Mouse (Mus musculus) liver, embryonic 11.5 days (tissue): ENCODE measurements around the gene Gm17304. TPM values are rescaled to one million over a fixed set of nuclear protein-coding genes. Genes with fewer than 3 reads are reported as not detected.

Source experiments
- ATAC-seq: fragments of 200-750 bp; cut with Nextera tagmentation; replicated peaks from 2 replicates; pipeline ENCODE4 v1.8.0; 2017; ENCODE audit warnings: moderate number of reproducible peaks, mild to moderate bottlenecking, moderate TSS enrichment, moderate library complexity; ENCODE audit not compliant: low FRiP score
- DNase-seq: peaks from one replicate; pipeline ENCODE4 v3.0.0-alpha.2; 2017; ENCODE audit warnings: low spot score
- H3K27ac ChIP-seq: fragments of 300-500 bp; sonication (generic); 2 replicates; pipeline ENCODE4 v1.5.1; 2014; ENCODE audit warnings: mild to moderate bottlenecking, low read depth, low read length, control low read depth
- H3K27me3 ChIP-seq: fragments of 300-500 bp; sonication (generic); replicated peaks from 2 replicates; pipeline ENCODE4 v1.6.1; 2014; ENCODE audit warnings: low read length, mixed read lengths; ENCODE audit not compliant: control insufficient read depth, insufficient read depth
- H3K36me3 ChIP-seq: fragments of 300-500 bp; sonication (generic); 2 replicates; pipeline ENCODE4 v1.6.1; 2014; ENCODE audit warnings: mild to moderate bottlenecking, low read length, moderate library complexity, mixed read lengths; ENCODE audit not compliant: control insufficient read depth, insufficient read depth
- H3K4me1 ChIP-seq: fragments of 300-500 bp; sonication (generic); replicated peaks from 2 replicates; pipeline ENCODE4 v1.6.1; 2014; ENCODE audit warnings: low read length, mixed read lengths; ENCODE audit not compliant: control insufficient read depth, insufficient read depth
- H3K4me2 ChIP-seq: fragments of 300-500 bp; sonication (generic); 2 replicates; pipeline ENCODE4 v1.6.1; 2014; ENCODE audit warnings: mild to moderate bottlenecking, control low read depth, moderate library complexity
- H3K4me3 ChIP-seq: fragments of 300-500 bp; sonication (generic); 2 replicates; pipeline ENCODE4 v1.5.1; 2014; ENCODE audit warnings: low read depth, low read length, control low read depth
- H3K9ac ChIP-seq: fragments of 300-500 bp; sonication (generic); 2 replicates; pipeline ENCODE4 v1.6.1; 2014; ENCODE audit warnings: low read depth, low read length, control low read depth
- H3K9me3 ChIP-seq: fragments of 300-500 bp; sonication (generic); 2 replicates; pipeline ENCODE4 v1.6.1; 2016; ENCODE audit warnings: low read length, inconsistent platforms, mixed read lengths; ENCODE audit not compliant: control insufficient read depth
- WGBS: fragments of 180-500 bp; shearing (Covaris S2); extraction: QIAGEN DNeasy Blood & Tissue Kit; methylation state at CpG from one replicate; pipeline ENCODE4 v1.1.7; 2014; 5-methylcytosine and 5-hydroxymethylcytosine counted together
- polyA plus RNA-seq: library from polyadenylated mRNA; unstranded; fragments of >200 nt; fragmentation: Nextera tagmentation; extraction: Ambion mirVana; gene quantifications from 2 replicates; pipeline ENCODE4 v1.2.1, GENCODE M21; 2014

Gm17304 gene
- polyA plus RNA-seq, 1 experiment from 2014 or later: not detected

DNA sequence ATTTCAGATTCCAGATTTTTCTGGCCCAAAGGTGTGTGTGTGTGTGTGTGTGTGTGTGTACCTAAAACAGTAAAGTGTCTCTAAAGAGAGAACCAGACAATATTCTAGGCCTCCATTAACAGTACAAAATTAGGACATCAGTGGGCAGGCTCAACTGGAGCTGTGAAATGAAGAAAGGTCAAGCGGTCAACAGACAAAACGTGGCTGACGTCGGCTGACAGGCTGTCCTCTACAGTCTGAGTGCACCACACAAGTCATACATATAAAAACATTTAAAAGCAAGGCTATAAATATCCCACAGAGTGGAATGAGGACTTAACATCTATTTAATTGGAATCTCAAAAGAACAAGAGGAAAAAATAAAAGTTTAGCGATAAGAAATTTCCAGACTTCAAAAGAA, 1.8 kb upstream of the Gm17304 start:
- 88% methylated on average over 5 of the region's 5 CpGs for WGBS
- H3K4me1 ChIP-seq: no peaks in the 10 kb centered on the region
- no peak overlapping the region for H3K9ac ChIP-seq
- no peaks in the 10 kb centered on the region for H3K9me3 ChIP-seq
- no peaks in the 10 kb centered on the region for H3K27me3 ChIP-seq
- no peak overlapping the region for H3K27ac ChIP-seq
- DNase-seq: no peak
- H3K4me3 ChIP-seq: no peak overlapping the region
- ATAC-seq: no peak
- peaks cover 2% of the 10 kb centered on the region; the same call in 1 of the 2 replicates for H3K36me3 ChIP-seq
- no peak overlapping the region for H3K4me2 ChIP-seq

DNA sequence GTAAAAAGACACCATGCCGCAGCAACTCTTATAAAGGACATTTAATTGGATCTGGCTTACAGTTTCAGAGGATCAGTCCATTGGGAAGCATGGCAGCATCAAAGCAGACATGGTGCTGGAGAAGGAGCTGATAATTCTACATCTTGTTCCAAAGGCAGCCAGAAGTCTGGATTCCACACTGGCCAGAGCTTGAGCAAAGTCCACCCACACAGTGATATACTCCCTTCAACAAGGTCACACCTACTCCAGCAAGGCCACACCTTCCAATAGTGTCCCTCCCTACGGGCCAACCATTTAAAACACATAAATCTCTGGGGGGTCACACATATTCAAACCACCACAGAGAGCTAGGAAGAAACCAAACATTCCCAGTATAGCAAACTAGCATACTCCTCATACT, 3.3 kb downstream of the Gm17304 start:
- Histone ChIP-seq H3K4me2 (no peak overlapping the region), H3K27ac (no peak overlapping the region), H3K27me3 (no peaks in the 10 kb centered on the region), H3K4me1 (no peaks in the 10 kb centered on the region), H3K36me3 (peaks cover 2% of the 10 kb centered on the region; the same call in 1 of the 2 replicates), H3K4me3 (no peak overlapping the region), H3K9ac (no peak overlapping the region), H3K9me3 (no peaks in the 10 kb centered on the region)
- DNase-seq (no peak), ATAC-seq (no peak)
- 83% methylated on average over 2 of the region's 2 CpGs for WGBS

DNA sequence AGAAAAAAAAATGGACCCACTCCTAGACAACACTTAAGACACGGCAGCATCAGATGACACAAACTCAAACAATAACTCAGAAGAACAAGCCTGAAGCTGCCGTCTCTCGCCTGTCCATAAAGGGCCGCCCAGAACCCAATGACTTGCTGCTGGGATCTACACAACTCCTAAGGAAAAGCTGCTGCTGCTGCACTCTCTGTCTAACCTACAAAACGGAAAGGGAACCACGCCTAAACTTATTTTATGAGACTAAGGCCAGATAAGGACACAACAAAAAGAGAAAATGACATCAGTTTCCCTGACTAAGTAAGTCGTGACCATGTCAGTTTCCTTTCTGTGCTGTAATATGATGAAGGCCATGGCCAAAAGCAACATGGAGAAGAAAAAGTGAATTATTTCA, 5.7 kb downstream of the Gm17304 start:
- WGBS: 79% methylated on average over 7 of the region's 7 CpGs
- Histone ChIP-seq H3K36me3 (peaks cover 2% of the 10 kb centered on the region; the same call in 1 of the 2 replicates), H3K4me1 (no peaks in the 10 kb centered on the region), H3K27me3 (no peaks in the 10 kb centered on the region), H3K27ac (no peak overlapping the region), H3K4me2 (no peak overlapping the region), H3K4me3 (no peak overlapping the region), H3K9ac (no peak overlapping the region), H3K9me3 (no peaks in the 10 kb centered on the region)
- DNase-seq: no peak
- no peak for ATAC-seq

DNA sequence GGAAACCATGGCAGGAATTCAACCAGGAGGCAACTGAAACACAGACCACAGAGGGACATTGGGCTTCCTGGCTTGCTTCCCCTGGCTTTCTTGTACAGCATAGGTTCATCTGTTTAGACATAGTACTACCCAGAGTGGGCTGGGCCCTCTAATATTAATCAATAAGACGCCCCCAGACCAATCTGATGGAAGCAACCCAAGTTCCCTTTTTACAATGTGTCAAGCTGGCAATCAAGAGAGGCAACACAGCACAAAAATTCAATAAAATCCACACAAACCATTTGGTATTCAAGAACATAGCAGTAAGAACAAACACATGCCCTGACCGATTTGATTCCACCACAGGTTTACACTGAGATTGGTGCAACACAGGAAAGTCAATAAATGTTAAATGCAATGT, 6.1 kb downstream of the Gm17304 start:
- peaks cover 2% of the 10 kb centered on the region; the same call in 1 of the 2 replicates for H3K36me3 ChIP-seq
- H3K27ac ChIP-seq: no peak overlapping the region
- 79% methylated on average over 2 of the region's 2 CpGs for WGBS

DNA sequence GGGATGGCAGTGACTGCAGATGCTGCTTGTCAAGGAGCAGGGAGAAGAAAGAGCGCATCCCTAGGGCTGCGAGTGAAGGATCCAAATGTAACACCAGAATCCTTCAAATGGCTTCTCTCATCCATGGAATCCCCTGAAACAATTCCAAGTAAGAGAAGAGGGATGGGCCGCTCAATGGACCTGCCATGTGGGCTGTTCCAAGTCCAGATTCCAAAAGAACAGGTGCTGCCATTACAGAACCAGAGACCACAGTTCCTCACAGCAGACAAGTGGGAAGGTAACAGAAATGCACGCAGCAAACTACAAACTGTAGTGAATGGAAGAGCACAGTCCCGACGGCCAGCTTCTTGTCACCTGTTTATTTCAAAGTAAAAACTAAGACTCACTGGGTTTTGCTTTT, 11.5 kb downstream of the Gm17304 start:
- WGBS: 92% methylated on average over 6 of the region's 6 CpGs
- no peak for DNase-seq
- Histone ChIP-seq H3K27ac (no peak overlapping the region), H3K36me3 (peaks cover 12% of the 10 kb centered on the region), H3K4me2 (no peak overlapping the region), H3K4me3 (no peak overlapping the region), H3K9me3 (no peaks in the 10 kb centered on the region), H3K4me1 (no peaks in the 10 kb centered on the region), H3K27me3 (no peaks in the 10 kb centered on the region), H3K9ac (no peak overlapping the region)
- no peak for ATAC-seq

More for the DNA sequence above, 6.1 kb downstream of the Gm17304 start:
- Histone ChIP-seq H3K4me1 (no peaks in the 10 kb centered on the region), H3K9ac (no peak overlapping the region), H3K9me3 (no peaks in the 10 kb centered on the region), H3K4me3 (no peak overlapping the region), H3K27me3 (no peaks in the 10 kb centered on the region), H3K4me2 (no peak overlapping the region)
- DNase-seq (no peak), ATAC-seq (no peak)

DNA sequence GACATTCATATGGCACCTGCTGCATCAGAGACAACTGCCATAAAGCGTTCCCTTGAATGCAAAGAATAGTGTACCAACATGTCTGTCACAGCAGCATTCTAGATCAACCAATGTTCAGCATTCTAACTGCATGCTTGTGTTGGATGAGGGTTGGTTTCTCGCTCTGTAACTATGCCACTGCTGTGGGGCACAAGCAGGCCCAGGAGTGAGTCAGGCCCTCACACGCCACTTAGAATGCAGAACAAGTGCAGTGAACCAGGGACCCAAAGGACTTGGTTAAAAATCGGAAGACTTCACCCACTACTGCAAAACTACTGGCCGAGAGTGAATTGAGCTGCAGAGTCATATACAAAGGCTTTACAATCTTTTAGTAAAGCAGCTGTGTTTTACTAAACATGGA, 13.3 kb downstream of the Gm17304 start:
- peaks cover 12% of the 10 kb centered on the region for H3K36me3 ChIP-seq
- H3K9ac ChIP-seq: no peak overlapping the region
- 94% methylated on average over 5 of the region's 5 CpGs for WGBS

DNA sequence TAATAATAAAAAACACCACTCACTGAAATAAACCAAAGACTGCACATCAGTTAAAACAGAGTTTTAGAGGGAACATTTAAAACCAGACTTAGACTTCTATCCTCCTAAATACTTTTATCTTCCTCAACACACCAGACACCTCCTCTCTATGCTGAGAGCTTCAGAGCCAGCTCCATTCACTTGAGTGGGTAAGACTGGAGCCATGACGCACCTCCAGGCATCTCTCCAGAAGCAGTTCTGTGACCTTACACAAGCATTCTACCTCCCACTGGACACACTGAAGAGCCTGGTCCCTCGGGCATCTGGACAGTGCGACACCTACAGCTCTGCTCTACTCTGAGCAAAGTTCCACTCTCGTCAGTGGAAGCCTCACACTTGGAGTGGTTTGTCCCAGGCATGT, 14.4 kb downstream of the Gm17304 start:
- WGBS: 95% methylated on average over 4 of the region's 4 CpGs
- ATAC-seq (no peak), DNase-seq (no peak)
- H3K4me3 ChIP-seq: no peak overlapping the region
- no peak overlapping the region for H3K27ac ChIP-seq
- no peaks in the 10 kb centered on the region for H3K4me1 ChIP-seq
- no peaks in the 10 kb centered on the region for H3K9me3 ChIP-seq
- H3K36me3 ChIP-seq: peaks cover 12% of the 10 kb centered on the region
- H3K27me3 ChIP-seq: no peaks in the 10 kb centered on the region
- no peak overlapping the region for H3K9ac ChIP-seq
- H3K4me2 ChIP-seq: no peak overlapping the region

More for the DNA sequence above, 13.3 kb downstream of the Gm17304 start:
- Histone ChIP-seq H3K27me3 (no peaks in the 10 kb centered on the region), H3K4me1 (no peaks in the 10 kb centered on the region), H3K27ac (no peak overlapping the region), H3K9me3 (no peaks in the 10 kb centered on the region), H3K4me2 (no peak overlapping the region), H3K4me3 (no peak overlapping the region)
- DNase-seq: no peak
- no peak for ATAC-seq

DNA sequence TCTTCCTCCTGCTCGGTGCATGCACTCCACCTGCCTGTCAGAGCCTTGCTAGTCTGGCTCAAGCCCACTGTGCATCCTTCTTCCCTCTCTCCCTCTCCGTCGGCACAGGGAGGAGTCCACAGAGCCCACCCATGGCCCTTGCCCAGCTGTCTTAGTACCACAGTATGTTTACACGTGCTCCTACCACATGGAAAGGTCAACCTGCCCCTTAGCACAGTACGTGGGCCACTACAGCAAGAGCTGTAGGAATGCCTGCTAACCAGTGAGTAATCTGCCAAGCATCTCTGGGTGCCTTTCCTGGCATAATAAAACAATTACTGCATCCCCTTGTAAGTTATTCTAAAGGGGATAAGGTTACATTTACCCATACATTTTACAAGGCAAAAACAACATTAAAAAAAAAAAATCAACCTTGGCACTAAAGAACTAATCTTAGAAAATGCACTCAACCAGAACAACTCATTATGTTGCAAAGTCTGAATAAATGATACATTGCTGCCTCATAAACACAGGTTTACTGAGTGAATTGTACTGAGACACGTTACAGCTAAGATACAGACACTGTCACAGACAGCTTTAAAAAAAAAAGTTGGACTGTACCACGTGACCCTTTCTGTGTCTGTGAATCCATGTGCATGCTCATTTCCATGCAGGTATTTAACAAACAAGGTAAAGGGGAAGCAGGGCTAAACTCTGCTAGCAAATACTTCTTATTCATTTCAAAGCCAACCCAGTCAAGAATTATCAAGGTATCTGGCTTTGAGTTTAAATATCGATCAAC, 19.7 kb downstream of the Gm17304 start:
- no peaks in the 10 kb centered on the region for H3K27me3 ChIP-seq
- ATAC-seq: no peak
- peaks cover 7% of the 10 kb centered on the region for H3K36me3 ChIP-seq
- H3K9ac ChIP-seq: no peak overlapping the region
- no peak overlapping the region for H3K4me2 ChIP-seq
- no peak overlapping the region for H3K4me3 ChIP-seq
- no peak for DNase-seq
- WGBS: 86% methylated on average over 8 of the region's 8 CpGs
- no peak overlapping the region for H3K27ac ChIP-seq
- H3K9me3 ChIP-seq: no peaks in the 10 kb centered on the region
- no peaks in the 10 kb centered on the region for H3K4me1 ChIP-seq

DNA sequence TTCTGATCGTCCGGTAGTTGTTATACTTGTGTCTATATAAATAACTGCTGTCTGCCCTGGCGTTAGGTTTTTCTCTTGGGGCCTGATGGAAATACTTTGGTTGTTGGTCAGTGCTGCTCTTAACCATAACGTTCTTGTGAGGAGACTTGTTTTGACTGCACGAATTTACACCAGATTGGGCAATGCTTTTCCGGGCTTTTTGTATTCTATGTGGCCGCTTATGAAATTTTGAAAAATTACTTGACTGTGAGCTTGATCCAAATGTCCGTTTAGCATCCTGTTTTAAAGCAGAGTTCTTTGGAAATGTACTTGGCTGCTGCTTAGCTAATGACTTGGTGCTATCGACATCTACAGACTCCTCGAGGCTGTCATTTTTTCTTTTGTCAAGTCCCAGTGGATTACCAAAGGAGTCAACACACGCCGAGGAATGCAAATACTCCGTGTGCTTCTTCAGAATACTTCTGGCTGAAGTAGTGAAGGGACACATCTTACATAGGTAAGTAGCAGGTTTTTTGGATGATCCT, 27.6 kb downstream of the Gm17304 start:
- DNase-seq (no peak), ATAC-seq (no peak)
- no peak overlapping the region for H3K4me3 ChIP-seq
- no peak overlapping the region for H3K4me2 ChIP-seq
- H3K4me1 ChIP-seq: no peaks in the 10 kb centered on the region
- H3K27ac ChIP-seq: no peak overlapping the region
- 92% methylated on average over 13 of the region's 13 CpGs for WGBS
- peaks cover 30% of the 10 kb centered on the region for H3K36me3 ChIP-seq
- no peaks in the 10 kb centered on the region for H3K9me3 ChIP-seq
- no peaks in the 10 kb centered on the region for H3K27me3 ChIP-seq
- H3K9ac ChIP-seq: no peak overlapping the region
